Mouse (Mus musculus): Measurements from ENCODE around the gene Tnfrsf1b. TPM values are rescaled to one million over a fixed set of nuclear protein-coding genes. Genes with fewer than 3 reads are reported as not detected.
A peak's percentile ranks its signal among the peaks of the same experiment; 100 is the strongest.

Tnfrsf1b gene
- polyA plus RNA-seq, 1 experiment from 2014 or later, result 8.4 TPM

GRCm38 (mm10) chr4:145210564-145210963 is 36.1 kb downstream of the Tnfrsf1b start:
- Histone ChIP-seq H3K27ac (ENCODE audit: low read length) (no peak overlapping the region), H3K4me1 (ENCODE audit: insufficient read depth, low read depth, low read length) (no peaks in the 10 kb centered on the region), H3K36me3 (ENCODE audit: insufficient read depth, low read length) (no peaks in the 10 kb centered on the region), H3K9me3 (ENCODE audit: low read length) (no peaks in the 10 kb centered on the region), H3K4me2 (replicated peaks; ENCODE audit: low read depth, low read length) (no peak overlapping the region), H3K4me3 (ENCODE audit: low read depth, low read length) (no peak overlapping the region), H3K9ac (replicated peaks; ENCODE audit: low read depth) (no peak overlapping the region), H3K27me3 (replicated peaks; ENCODE audit: insufficient read depth, low read length) (no peaks in the 10 kb centered on the region)
- 92% methylated on average over 5 of the region's 5 CpGs for WGBS
- DNase-seq (ENCODE audit: low spot score) (no peak), ATAC-seq (no peak)
- TF ChIP-seq EP300 (IDR thresholded peaks at IDR 0.05) (no peak), CTCF (IDR thresholded peaks at IDR 0.05) (no peak)

- H3K36me3 ChIP-seq (ENCODE audit: insufficient read depth, low read length), result no peaks in the 10 kb centered on the region
- no peak for ATAC-seq
- no peaks in the 10 kb centered on the region for H3K27me3 ChIP-seq (replicated peaks; ENCODE audit: insufficient read depth, low read length)
- TF ChIP-seq EP300 (IDR thresholded peaks at IDR 0.05), result no peak
- no peak for TF ChIP-seq CTCF (IDR thresholded peaks at IDR 0.05)
- H3K4me1 ChIP-seq (ENCODE audit: insufficient read depth, low read depth, low read length), result no peaks in the 10 kb centered on the region
- no peaks in the 10 kb centered on the region for H3K9me3 ChIP-seq (ENCODE audit: low read length)
- DNase-seq (ENCODE audit: low spot score), result no peak
- 44% methylated on average over 5 of the region's 5 CpGs for WGBS
- no peak overlapping the region for H3K4me2 ChIP-seq (replicated peaks; ENCODE audit: low read depth, low read length)
- no peak overlapping the region for H3K4me3 ChIP-seq (ENCODE audit: low read depth, low read length)
- H3K9ac ChIP-seq (replicated peaks; ENCODE audit: low read depth), result no peak overlapping the region
- no peak overlapping the region for H3K27ac ChIP-seq (ENCODE audit: low read length)
Observed at GRCm38 (mm10) chr4:145209690-145210088, 37.0 kb downstream of the Tnfrsf1b start.

GRCm38 (mm10) chr4:145209076-145209689 is 37.5 kb downstream of the Tnfrsf1b start:
- TF ChIP-seq CTCF (IDR thresholded peaks at IDR 0.05), result no peak
- TF ChIP-seq EP300 (IDR thresholded peaks at IDR 0.05), result no peak

GRCm38 (mm10) chr4:145207718-145208371 is 38.8 kb downstream of the Tnfrsf1b start:
- Histone ChIP-seq H3K9ac (replicated peaks; ENCODE audit: low read depth) (no peak overlapping the region), H3K27me3 (replicated peaks; ENCODE audit: insufficient read depth, low read length) (no peaks in the 10 kb centered on the region), H3K4me2 (replicated peaks; ENCODE audit: low read depth, low read length) (no peak overlapping the region), H3K4me1 (ENCODE audit: insufficient read depth, low read depth, low read length) (no peaks in the 10 kb centered on the region), H3K4me3 (ENCODE audit: low read depth, low read length) (no peak overlapping the region), H3K9me3 (ENCODE audit: low read length) (no peaks in the 10 kb centered on the region), H3K27ac (ENCODE audit: low read length) (no peak overlapping the region), H3K36me3 (ENCODE audit: insufficient read depth, low read length) (no peaks in the 10 kb centered on the region)
- DNase-seq (ENCODE audit: low spot score), result no peak
- TF ChIP-seq CTCF (IDR thresholded peaks at IDR 0.05) (no peak), EP300 (IDR thresholded peaks at IDR 0.05) (0 out of 2 replicates have a peak, but pooled peaks have one; percentile 35)
- 51% methylated on average over 3 of the region's 3 CpGs for WGBS
- ATAC-seq, result peak; percentile 33; the same call in 1 of the 2 replicates

More at GRCm38 (mm10) chr4:145209076-145209689, 37.5 kb downstream of the Tnfrsf1b start:
- Histone ChIP-seq H3K4me2 (replicated peaks; ENCODE audit: low read depth, low read length) (no peak overlapping the region), H3K4me1 (ENCODE audit: insufficient read depth, low read depth, low read length) (no peaks in the 10 kb centered on the region), H3K36me3 (ENCODE audit: insufficient read depth, low read length) (no peaks in the 10 kb centered on the region), H3K4me3 (ENCODE audit: low read depth, low read length) (no peak overlapping the region), H3K27me3 (replicated peaks; ENCODE audit: insufficient read depth, low read length) (no peaks in the 10 kb centered on the region), H3K9ac (replicated peaks; ENCODE audit: low read depth) (no peak overlapping the region), H3K9me3 (ENCODE audit: low read length) (no peaks in the 10 kb centered on the region), H3K27ac (ENCODE audit: low read length) (no peak overlapping the region)
- WGBS, result 62% methylated on average over 6 of the region's 6 CpGs
- DNase-seq (ENCODE audit: low spot score), result no peak
- ATAC-seq, result peak; percentile 16; the same call in 1 of the 2 replicates

- no peaks in the 10 kb centered on the region for H3K9me3 ChIP-seq (ENCODE audit: low read length)
- no peak overlapping the region for H3K9ac ChIP-seq (replicated peaks; ENCODE audit: low read depth)
- no peak for ATAC-seq
- H3K4me3 ChIP-seq (ENCODE audit: low read depth, low read length), result no peak overlapping the region
- H3K36me3 ChIP-seq (ENCODE audit: insufficient read depth, low read length), result no peaks in the 10 kb centered on the region
- H3K27ac ChIP-seq (ENCODE audit: low read length), result no peak overlapping the region
- 75% methylated on average over 8 of the region's 8 CpGs for WGBS
- no peaks in the 10 kb centered on the region for H3K27me3 ChIP-seq (replicated peaks; ENCODE audit: insufficient read depth, low read length)
- TF ChIP-seq EP300 (IDR thresholded peaks at IDR 0.05), result no peak
- TF ChIP-seq CTCF (IDR thresholded peaks at IDR 0.05), result no peak
- no peak for DNase-seq (ENCODE audit: low spot score)
- peaks cover 10% of the 10 kb centered on the region; the same call in 1 of the 2 replicates for H3K4me1 ChIP-seq (ENCODE audit: insufficient read depth, low read depth, low read length)
- H3K4me2 ChIP-seq (replicated peaks; ENCODE audit: low read depth, low read length), result no peak overlapping the region
Observed at GRCm38 (mm10) chr4:145204779-145205178, 41.9 kb downstream of the Tnfrsf1b start.

- ATAC-seq (no peak), DNase-seq (ENCODE audit: low spot score) (no peak)
- TF ChIP-seq CTCF (IDR thresholded peaks at IDR 0.05), result no peak
- no peak for TF ChIP-seq EP300 (IDR thresholded peaks at IDR 0.05)
- H3K27me3 ChIP-seq (replicated peaks; ENCODE audit: insufficient read depth, low read length), result no peaks in the 10 kb centered on the region
- H3K9ac ChIP-seq (replicated peaks; ENCODE audit: low read depth), result no peak overlapping the region
- 34% methylated on average over 2 of the region's 2 CpGs for WGBS
- H3K4me1 ChIP-seq (ENCODE audit: insufficient read depth, low read depth, low read length), result peaks cover 10% of the 10 kb centered on the region; the same call in 1 of the 2 replicates
- H3K36me3 ChIP-seq (ENCODE audit: insufficient read depth, low read length), result no peaks in the 10 kb centered on the region
- no peak overlapping the region for H3K27ac ChIP-seq (ENCODE audit: low read length)
- H3K4me3 ChIP-seq (ENCODE audit: low read depth, low read length), result no peak overlapping the region
- no peak overlapping the region for H3K4me2 ChIP-seq (replicated peaks; ENCODE audit: low read depth, low read length)
- H3K9me3 ChIP-seq (ENCODE audit: low read length), result no peaks in the 10 kb centered on the region
Observed at GRCm38 (mm10) chr4:145203305-145203704, 43.4 kb downstream of the Tnfrsf1b start.

Measured in lung, postnatal 0 days (tissue).